In the genomic region with DNA sequence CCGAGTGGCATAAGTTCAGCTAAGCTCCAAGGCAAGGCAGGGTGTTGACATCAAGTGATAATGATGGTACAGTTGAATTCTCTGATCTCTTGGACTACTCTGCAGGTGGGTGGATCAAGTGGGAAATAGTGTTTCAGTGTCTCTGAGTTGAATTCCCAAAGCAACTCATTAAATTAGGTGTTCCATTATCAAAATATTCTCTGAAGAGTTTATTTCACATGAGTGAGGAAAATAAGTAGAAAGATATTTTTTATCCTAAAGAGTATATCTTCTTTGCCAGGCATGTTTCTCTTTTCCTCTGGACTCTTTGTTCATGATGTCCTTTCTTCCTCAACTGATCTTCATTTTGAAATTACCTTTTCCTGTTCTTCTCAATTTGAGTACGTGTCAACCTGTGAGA, we compare ENCODE assay signal across 21 mouse cellular contexts. TPM values are rescaled to one million over a fixed set of nuclear protein-coding genes. Genes with fewer than 3 reads are reported as not detected.
"Had no signal": no experiment of that assay in that cellular context is flagged by ENCODE, and none has a peak within 500 bp of the region (broad histone marks: within the 10 kb centered on the region; RNA-seq: fewer than 3 reads in every experiment).

A gene (minus strand): TSS at position 101 of the 400 bp plus-strand sequence.

- DNase-seq: left cerebral cortex, postnatal 4 days; liver; liver, embryonic 13.5 days; liver, postnatal 0 days; lung, adult 18-20 months; lung, adult 2 months; lung, embryonic 14.5 days; lung, postnatal 10 days; lung, postnatal 14 days; lung, postnatal 36 days; lung, postnatal 4 days; midbrain, embryonic 14.5 days had no signal

RNA-seq across cellular contexts. Expression of the gene that starts here (rescaled TPM):
- total RNA-seq: left cerebral cortex, postnatal 10 days; left cerebral cortex, postnatal 14 days; left cerebral cortex, postnatal 25 days; left cerebral cortex, postnatal 36 days; left cerebral cortex, postnatal 4 days; liver, adult 2 months; megakaryocyte progenitor cell, adult 5-6 weeks; megakaryocyte-erythroid progenitor cell, adult 5-6 weeks; midbrain, postnatal 0 days; monocyte, adult 5-6 weeks had no signal
